Mouse (Mus musculus) embryo, embryonic 10.5 days (tissue): ENCODE measurements at regions not wholly inside any gene's neighbourhood (a gene's known extent, or its start where the extent isn't known, plus 50 kb on each side); places are given as distances from the start of the nearest gene placed in this dataset.
A peak's percentile ranks its signal among the peaks of the same experiment; 100 is the strongest.

Experiments
- DNase-seq: peaks from one replicate; pipeline ENCODE4 v3.0.0-alpha.2; 2015; ENCODE audit warnings: low spot score

GRCm38 (mm10) chr2:169351547-169351946, 236.0 kb downstream of the Gm11011 start:
- DNase-seq, result no peak

GRCm38 (mm10) chr2:169346107-169346506, 241.4 kb downstream of the Gm11011 start:
- no peak for DNase-seq

GRCm38 (mm10) chr2:169319521-169319920, 268.0 kb downstream of the Gm11011 start:
- DNase-seq, result no peak

- DNase-seq, result no peak
These were observed 273.1 kb downstream of the Gm11011 start for GRCm38 (mm10) chr2:169314396-169314930.

- DNase-seq, result no peak
These were observed 275.7 kb downstream of the Gm11011 start for GRCm38 (mm10) chr2:169311821-169312220.

GRCm38 (mm10) chr2:169311356-169311755, 276.2 kb downstream of the Gm11011 start:
- no peak for DNase-seq

GRCm38 (mm10) chr2:169304360-169304759, 283.2 kb downstream of the Gm11011 start:
- no peak for DNase-seq

GRCm38 (mm10) chr2:169300966-169301365, 286.6 kb downstream of the Gm11011 start:
- DNase-seq, result no peak

GRCm38 (mm10) chr2:169300411-169300810, 287.1 kb downstream of the Gm11011 start:
- DNase-seq, result no peak

GRCm38 (mm10) chr2:169297841-169298627, 289.5 kb downstream of the Gm11011 start:
- DNase-seq, result peak; percentile 88

- peak; percentile 27 for DNase-seq
These were observed 290.3 kb downstream of the Gm11011 start for GRCm38 (mm10) chr2:169297226-169297625.

GRCm38 (mm10) chr2:169293351-169293750, 294.2 kb downstream of the Gm11011 start:
- no peak for DNase-seq

GRCm38 (mm10) chr2:169288891-169289605, 298.5 kb downstream of the Gm11011 start:
- DNase-seq, result no peak

- no peak for DNase-seq
These were observed 300.8 kb downstream of the Gm11011 start for GRCm38 (mm10) chr2:169286701-169287100.

GRCm38 (mm10) chr2:169282508-169283117, 304.9 kb downstream of the Gm11011 start:
- DNase-seq, result peak; percentile 66

- no peak for DNase-seq
These were observed 312.2 kb downstream of the Gm11011 start for GRCm38 (mm10) chr2:169275371-169275770.

- DNase-seq, result no peak
These were observed 313.4 kb downstream of the Gm11011 start for GRCm38 (mm10) chr2:169274101-169274500.

- DNase-seq, result no peak
These were observed 314.9 kb downstream of the Gm11011 start for GRCm38 (mm10) chr2:169272622-169273021.

GRCm38 (mm10) chr2:169272018-169272417, 315.5 kb downstream of the Gm11011 start:
- no peak for DNase-seq

GRCm38 (mm10) chr2:169260636-169261035, 305.2 kb upstream of the Zfp64 start:
- DNase-seq, result no peak

- no peak for DNase-seq
These were observed 289.2 kb upstream of the Zfp64 start for GRCm38 (mm10) chr2:169244572-169244971.

- DNase-seq, result no peak
These were observed 288.6 kb upstream of the Zfp64 start for GRCm38 (mm10) chr2:169243981-169244380.

- DNase-seq, result no peak
These were observed 282.5 kb upstream of the Zfp64 start for GRCm38 (mm10) chr2:169237856-169238255.
